ENCODE assay signal across 24 mouse cellular contexts in the genomic region with DNA sequence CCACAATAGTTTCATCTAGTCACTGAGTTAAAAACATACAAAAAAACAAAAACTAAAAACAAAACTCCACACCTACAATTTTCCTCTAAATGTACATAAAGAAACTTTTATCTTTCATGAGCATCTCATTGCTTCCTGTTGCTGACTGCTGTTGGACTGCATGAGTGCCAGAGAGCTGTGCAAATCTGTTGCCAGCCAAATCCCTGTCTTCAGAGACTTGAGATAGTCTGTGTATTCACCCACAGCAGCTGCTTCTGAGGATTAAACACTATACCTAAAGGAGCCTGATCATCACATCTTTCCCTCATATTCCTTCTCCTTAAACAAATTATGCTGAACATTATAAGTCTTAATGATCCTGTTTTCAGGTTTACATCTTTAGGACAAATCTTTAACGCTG.
DNase-seq lines count a peak whose midpoint lies in the region; ATAC-seq and TF ChIP-seq lines count a peak whose summit lies in the region.
"Had no signal": no experiment of that assay in that cellular context is flagged by ENCODE, and none has a peak within 500 bp of the region (broad histone marks: within the 10 kb centered on the region; RNA-seq: fewer than 3 reads in every experiment).

No protein-coding gene starts in this region.

- DNase-seq in forebrain, embryonic 14.5 days (ENCODE audit: low spot score), result peak; percentile 53
- peak; percentile 3 to 6 for DNase-seq in left cerebral cortex, postnatal 14 days (ENCODE audit: low spot score in 2 of 2)
- DNase-seq in left cerebral cortex, adult 2 months (ENCODE audit: extremely low spot score in 1 of 2, low spot score in 2 of 2), result no peak
- peak; percentile 5 for DNase-seq in right cerebral cortex, adult 18-20 months
- DNase-seq in right cerebral cortex, postnatal 25 days, result no peak
- DNase-seq in brain, embryonic 14.5 days (ENCODE audit: low read depth), result peak; percentile 70
- DNase-seq in ovary, postnatal 36 days (ENCODE audit: low spot score), result no peak
- DNase-seq: adrenal gland, adult 2 months; adrenal gland, postnatal 14 days; cerebellum, adult 18-20 months; cerebellum, postnatal 25 days; gastrocnemius, postnatal 25 days; heart, adult 18-20 months; heart, postnatal 10 days; heart, postnatal 36 days had no signal

- no peak overlapping the region for H3K4me2 ChIP-seq in forebrain, embryonic 14.5 days (ENCODE audit: low read length)
- no peak overlapping the region for H3K4me2 ChIP-seq in forebrain, embryonic 13.5 days
- H3K4me2 ChIP-seq: embryonic facial prominence, embryonic 12.5 days; embryonic facial prominence, embryonic 15.5 days; heart, embryonic 12.5 days; heart, embryonic 15.5 days; hindbrain, embryonic 13.5 days had no signal

- 92% methylated on average over 1 of the region's 1 CpGs for WGBS in forebrain, embryonic 14.5 days
- 86% methylated on average over 1 of the region's 1 CpGs for WGBS in forebrain, embryonic 13.5 days

- H3K27me3 ChIP-seq in forebrain, embryonic 14.5 days (replicated peaks; ENCODE audit: control insufficient read depth, insufficient read depth, low read length), result no peaks in the 10 kb centered on the region
- no peaks in the 10 kb centered on the region for H3K27me3 ChIP-seq in forebrain, embryonic 13.5 days
- H3K27me3 ChIP-seq: embryonic facial prominence, embryonic 12.5 days; embryonic facial prominence, embryonic 15.5 days; heart, embryonic 12.5 days; heart, embryonic 15.5 days; hindbrain, embryonic 13.5 days had no signal

- H3K4me3 ChIP-seq in forebrain, embryonic 14.5 days (ENCODE audit: low read depth, low read length), result no peak overlapping the region
- H3K4me3 ChIP-seq in forebrain, embryonic 13.5 days, result no peak overlapping the region
- H3K4me3 ChIP-seq in left cerebral cortex, adult 2 months, result no peak overlapping the region
- H3K4me3 ChIP-seq: embryonic facial prominence, embryonic 12.5 days; embryonic facial prominence, embryonic 15.5 days; heart, embryonic 12.5 days; heart, embryonic 15.5 days; hindbrain, embryonic 10.5 days; hindbrain, embryonic 13.5 days had no signal

- TF ChIP-seq POLR2A in brain, embryonic 14.5 days (IDR thresholded peaks at IDR 0.05; ENCODE audit: borderline replicate concordance, extremely low read depth, insufficient read depth, insufficient read length, poor library complexity, severe bottlenecking), result no peak

- H3K36me3 ChIP-seq in forebrain, embryonic 14.5 days (ENCODE audit: control insufficient read depth, insufficient read depth, low read length), result no peaks in the 10 kb centered on the region
- no peaks in the 10 kb centered on the region for H3K36me3 ChIP-seq in forebrain, embryonic 13.5 days (ENCODE audit: poor library complexity, severe bottlenecking)
- H3K36me3 ChIP-seq: embryonic facial prominence, embryonic 12.5 days; embryonic facial prominence, embryonic 15.5 days; heart, embryonic 12.5 days; heart, embryonic 15.5 days; hindbrain, embryonic 10.5 days; hindbrain, embryonic 13.5 days had no signal

- no peaks in the 10 kb centered on the region for H3K9me3 ChIP-seq in forebrain, embryonic 14.5 days (replicated peaks; ENCODE audit: control insufficient read depth, low read length)
- H3K9me3 ChIP-seq in forebrain, embryonic 13.5 days (replicated peaks), result no peaks in the 10 kb centered on the region
- H3K9me3 ChIP-seq: embryonic facial prominence, embryonic 12.5 days; embryonic facial prominence, embryonic 15.5 days; heart, embryonic 12.5 days; heart, embryonic 15.5 days; hindbrain, embryonic 10.5 days; hindbrain, embryonic 13.5 days had no signal

- H3K9ac ChIP-seq in forebrain, embryonic 14.5 days (ENCODE audit: low read length), result no peak overlapping the region
- H3K9ac ChIP-seq in forebrain, embryonic 13.5 days, result no peak overlapping the region
- H3K9ac ChIP-seq: embryonic facial prominence, embryonic 12.5 days; embryonic facial prominence, embryonic 15.5 days; heart, embryonic 12.5 days; heart, embryonic 15.5 days; hindbrain, embryonic 13.5 days had no signal

- no peaks in the 10 kb centered on the region for H3K4me1 ChIP-seq in forebrain, embryonic 14.5 days (ENCODE audit: control insufficient read depth, insufficient read depth, low read length)
- H3K4me1 ChIP-seq in forebrain, embryonic 13.5 days, result no peaks in the 10 kb centered on the region
- H3K4me1 ChIP-seq: embryonic facial prominence, embryonic 12.5 days; embryonic facial prominence, embryonic 15.5 days; heart, embryonic 12.5 days; heart, embryonic 15.5 days; hindbrain, embryonic 10.5 days; hindbrain, embryonic 13.5 days had no signal

- no peak for ATAC-seq in forebrain, embryonic 14.5 days
- no peak for ATAC-seq in forebrain, embryonic 13.5 days
- ATAC-seq: CD4-positive, CD25-positive, alpha-beta regulatory T cell, adult 4 months; forebrain, embryonic 16.5 days had no signal

- H3K27ac ChIP-seq in forebrain, embryonic 14.5 days (ENCODE audit: low read depth, low read length), result no peak overlapping the region
- H3K27ac ChIP-seq in forebrain, embryonic 13.5 days, result no peak overlapping the region
- H3K27ac ChIP-seq in left cerebral cortex, adult 2 months, result no peak overlapping the region
- H3K27ac ChIP-seq: embryonic facial prominence, embryonic 12.5 days; embryonic facial prominence, embryonic 15.5 days; heart, embryonic 15.5 days; hindbrain, embryonic 10.5 days; hindbrain, embryonic 13.5 days had no signal

- no peak for TF ChIP-seq CTCF in left cerebral cortex, adult 2 months (IDR thresholded peaks at IDR 0.05)
- TF ChIP-seq CTCF in brain, embryonic 14.5 days (IDR thresholded peaks at IDR 0.05; ENCODE audit: borderline replicate concordance, extremely low read depth, insufficient read depth, insufficient read length), result no peak

- intact Hi-C loops in left cerebral cortex, postnatal 14 days (cut with DNase I), result no loop called here
- intact Hi-C loops in left cerebral cortex, adult 2 months (cut with DNase I), result no loop called here

Comparison
In these comparisons a context has a peak if more than half of its experiments do, and no peak if none do; other contexts are left out.
1. DNase-seq: peak in forebrain, embryonic 14.5 days (single experiment), left cerebral cortex, postnatal 14 days (2 of 2), right cerebral cortex, adult 18-20 months (single experiment) and brain, embryonic 14.5 days (single experiment); none in left cerebral cortex, adult 2 months (0 of 2), right cerebral cortex, postnatal 25 days (single experiment) and ovary, postnatal 36 days (single experiment).